Mouse (Mus musculus) embryo, embryonic 10.5 days (tissue): Measurements from ENCODE around the gene Ywhaq.

Experiments
- DNase-seq: peaks from one replicate; pipeline ENCODE4 v3.0.0-alpha.2; 2015; ENCODE audit warnings: low spot score

Gene Ywhaq

GRCm38 (mm10) chr12:21417100-21418070 is at the start of gene Ywhaq:
Gene Ywhaq (minus strand): TSS chr12:21417637.
- DNase-seq, result peak; percentile 98

DNA sequence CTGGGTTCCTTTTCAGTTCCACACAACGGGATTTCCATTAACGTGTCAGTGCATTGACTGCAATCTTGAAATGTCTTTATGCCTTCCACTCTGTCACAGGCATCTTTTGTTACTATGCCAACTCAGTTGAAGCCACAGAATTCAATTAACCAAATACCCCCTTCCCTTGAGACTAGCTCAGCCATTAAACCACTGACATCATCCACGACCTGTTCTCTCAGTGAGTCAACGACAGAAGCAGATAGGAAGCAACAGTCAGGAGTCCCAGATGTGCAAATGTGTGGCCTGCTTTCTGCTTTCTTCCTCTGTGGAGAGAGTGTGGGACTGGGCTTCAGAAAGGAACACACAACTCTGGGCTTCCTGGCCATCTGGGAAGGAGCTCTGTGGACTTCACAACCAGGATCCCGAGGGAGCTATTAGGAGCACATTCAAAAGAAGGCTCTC is 46.0 kb upstream of the Ywhaq start:
- peak; percentile 13 for DNase-seq

- no peak for DNase-seq
Observed at GRCm38 (mm10) chr12:21462658-21463057, 45.2 kb upstream of the Ywhaq start.

- no peak for DNase-seq
Observed at GRCm38 (mm10) chr12:21459681-21460080, 42.2 kb upstream of the Ywhaq start.

- DNase-seq, result no peak
Observed at GRCm38 (mm10) chr12:21456021-21456420, 38.6 kb upstream of the Ywhaq start.

GRCm38 (mm10) chr12:21451752-21452151 is 34.3 kb upstream of the Ywhaq start:
- no peak for DNase-seq

DNA sequence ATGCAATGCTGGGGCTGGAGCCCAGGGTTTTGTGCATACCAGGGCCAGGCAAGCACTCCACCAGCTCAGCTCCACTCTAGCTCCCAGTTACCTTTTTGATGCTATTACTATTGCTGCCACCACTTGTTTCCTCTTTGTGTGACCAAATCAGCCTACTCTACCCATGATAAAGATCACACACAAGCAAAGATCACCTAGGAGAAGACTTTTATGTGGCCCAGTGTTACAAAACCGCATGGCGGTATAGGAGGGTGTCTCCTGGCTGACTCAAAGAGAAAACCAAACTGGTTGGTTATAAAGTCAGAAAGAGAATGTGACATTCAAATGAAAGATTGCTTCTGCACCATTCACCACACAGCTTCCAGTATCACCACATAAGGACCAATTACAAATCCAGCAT is 33.9 kb upstream of the Ywhaq start:
- DNase-seq, result no peak

GRCm38 (mm10) chr12:21443783-21444182 is 26.3 kb upstream of the Ywhaq start:
- DNase-seq, result no peak

DNA sequence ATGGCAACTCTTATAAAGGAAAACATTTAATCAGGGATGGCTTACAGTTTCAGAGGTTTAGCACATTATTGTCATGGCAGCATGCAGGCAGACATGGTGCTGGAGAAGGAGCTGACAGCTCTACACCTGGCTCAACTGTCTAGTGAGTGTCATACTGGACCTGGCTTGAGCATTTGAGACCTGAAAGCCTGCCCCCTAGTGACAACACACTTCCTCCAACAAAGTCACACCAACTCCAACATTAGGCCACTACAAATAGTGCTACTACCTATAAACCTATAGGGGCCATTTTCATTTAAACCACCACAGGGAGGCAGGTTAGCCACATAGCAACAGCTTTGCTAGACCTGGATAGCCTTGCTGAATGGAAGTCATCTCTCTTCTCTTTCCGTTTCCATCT is 24.4 kb upstream of the Ywhaq start:
- no peak for DNase-seq

DNA sequence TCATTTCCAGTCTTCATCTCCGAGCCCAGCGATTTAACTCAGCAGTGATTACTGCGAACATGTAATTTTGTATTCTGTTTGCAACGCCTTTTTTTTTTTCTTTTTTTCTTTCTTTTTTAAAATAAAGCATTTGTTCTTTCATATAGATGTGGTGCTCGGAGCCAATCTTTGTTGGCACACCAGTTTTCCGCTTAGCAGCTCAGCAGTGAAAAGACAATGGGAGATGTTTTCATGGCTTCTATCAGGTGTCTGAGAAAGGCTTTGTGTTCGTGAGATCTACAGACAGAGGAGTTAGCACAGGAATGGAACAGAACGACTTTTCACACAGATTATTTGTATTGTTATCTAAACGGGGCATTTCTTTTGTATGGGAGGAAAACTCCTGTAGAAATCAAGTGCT is 22.0 kb upstream of the Ywhaq start:
- DNase-seq, result no peak

DNA sequence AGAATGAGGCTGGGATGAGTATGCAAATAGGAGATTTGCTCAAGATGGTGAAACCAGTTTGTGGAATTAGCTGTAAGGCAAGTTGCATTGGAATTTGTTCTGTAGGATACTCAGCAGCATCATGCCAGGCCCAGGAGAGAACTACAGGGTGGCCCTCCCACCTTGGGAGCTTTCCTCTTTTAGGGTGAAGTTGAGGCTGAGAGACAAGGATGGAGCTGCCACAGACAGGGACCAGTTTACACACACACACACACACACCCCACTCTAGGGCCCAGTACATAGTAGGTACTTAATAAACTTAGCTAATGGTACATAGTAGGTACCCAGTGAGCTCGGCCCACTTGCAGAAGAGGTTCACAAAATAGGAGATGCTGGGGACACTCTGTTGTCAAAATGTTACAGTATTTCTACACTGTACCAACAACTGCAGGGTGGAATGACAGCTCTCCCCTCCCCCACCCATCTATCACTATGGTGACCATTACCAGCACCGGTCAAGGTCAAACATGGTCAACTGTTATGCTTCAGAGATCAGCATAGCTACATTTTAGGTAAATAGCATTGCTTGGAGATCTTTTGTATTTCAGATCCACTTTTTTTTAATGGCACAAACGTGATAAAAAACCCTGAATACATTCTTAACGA is 21.4 kb upstream of the Ywhaq start:
- peak; percentile 22 for DNase-seq

GRCm38 (mm10) chr12:21438294-21438693 is 20.9 kb upstream of the Ywhaq start:
- no peak for DNase-seq

- no peak for DNase-seq
Observed at GRCm38 (mm10) chr12:21431950-21432349, 14.5 kb upstream of the Ywhaq start.

GRCm38 (mm10) chr12:21431039-21431438 is 13.6 kb upstream of the Ywhaq start:
- peak; percentile 17 for DNase-seq

- DNase-seq, result no peak
Observed at GRCm38 (mm10) chr12:21430140-21430539, 12.7 kb upstream of the Ywhaq start.

DNA sequence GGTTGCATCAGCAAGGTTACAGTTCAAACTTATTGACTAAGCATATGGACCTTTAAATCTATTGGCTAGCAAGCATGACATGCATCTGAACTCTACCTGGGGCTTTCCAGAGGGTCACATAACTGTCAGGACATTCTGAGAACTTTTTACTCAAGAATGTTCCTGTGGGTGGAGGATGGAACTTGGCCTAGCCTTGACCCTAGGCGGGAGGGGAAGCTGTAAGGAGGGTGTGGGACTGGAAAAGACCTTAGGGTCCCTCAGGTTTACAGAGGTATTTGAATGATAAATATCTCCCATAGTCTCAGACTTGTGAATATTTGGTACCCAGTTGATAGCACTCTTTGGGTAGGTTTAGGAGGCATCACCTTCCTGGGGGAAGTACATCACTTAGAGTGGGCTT is 11.6 kb upstream of the Ywhaq start:
- DNase-seq, result no peak

- peak; percentile 58 for DNase-seq
Observed at GRCm38 (mm10) chr12:21426065-21426940, 8.9 kb upstream of the Ywhaq start.

GRCm38 (mm10) chr12:21424683-21425082 is 7.2 kb upstream of the Ywhaq start:
- DNase-seq, result peak; percentile 35

DNA sequence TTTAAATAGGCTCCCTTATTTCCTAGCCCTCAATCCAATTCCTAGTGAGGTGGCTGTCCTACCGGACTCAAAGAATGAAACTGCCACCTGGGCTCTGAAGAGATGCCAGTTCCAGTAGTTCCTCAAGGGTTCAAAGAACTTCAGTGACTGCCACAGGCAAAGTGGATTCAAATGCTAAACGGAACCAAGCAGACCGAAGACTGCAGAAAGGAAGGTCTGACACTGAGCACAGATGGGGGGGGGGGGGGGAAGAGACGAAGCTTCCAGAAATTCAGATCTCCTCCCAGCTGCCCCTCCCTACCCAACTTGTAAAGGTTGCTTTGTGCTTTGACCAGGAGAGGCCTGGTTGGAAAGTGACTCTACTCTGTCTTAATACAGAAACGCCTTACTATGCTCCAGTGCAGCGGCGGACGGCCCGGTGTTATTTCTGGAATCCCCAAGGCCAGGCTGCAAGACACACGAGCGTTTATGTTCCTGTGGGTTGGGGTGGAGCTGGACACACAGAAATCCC is 1.2 kb upstream of the Ywhaq start:
- peak; percentile 22 for DNase-seq

- no peak for DNase-seq
Observed at GRCm38 (mm10) chr12:21418083-21418482, 646 bp upstream of the Ywhaq start.

GRCm38 (mm10) chr12:21416506-21416905 is 931 bp downstream of the Ywhaq start:
- DNase-seq, result peak; percentile 20

- no peak for DNase-seq
Observed at GRCm38 (mm10) chr12:21410620-21411019, 6.8 kb downstream of the Ywhaq start.
